Comparison of ENCODE assay signal across 14 mouse cellular contexts in genomic region chr17:64242898-64243297, GRCm38 (mm10).
A peak's percentile ranks its signal among the peaks of the same experiment; 100 is the strongest.
DNase-seq lines count a peak whose midpoint lies in the region; ATAC-seq and TF ChIP-seq lines count a peak whose summit lies in the region.
"Had no signal": no experiment of that assay in that cellular context is flagged by ENCODE, and none has a peak within 500 bp of the region (broad histone marks: within the 10 kb centered on the region; RNA-seq: fewer than 3 reads in every experiment).

No protein-coding gene starts in this region.

- no peak overlapping the region for H3K4me3 ChIP-seq in lung, embryonic 15.5 days
- H3K4me3 ChIP-seq in hindbrain, postnatal 0 days (ENCODE audit: low read length): no peak overlapping the region
- H3K4me3 ChIP-seq in kidney, embryonic 16.5 days (ENCODE audit: low read length): no peak overlapping the region
- no peak overlapping the region for H3K4me3 ChIP-seq in stomach, embryonic 14.5 days (ENCODE audit: low read depth, low read length)
- H3K4me3 ChIP-seq: embryonic facial prominence, embryonic 12.5 days; forebrain, embryonic 13.5 days; limb, embryonic 12.5 days had no signal

- peaks cover 13% of the 10 kb centered on the region for H3K4me1 ChIP-seq in lung, embryonic 15.5 days
- no peaks in the 10 kb centered on the region for H3K4me1 ChIP-seq in hindbrain, postnatal 0 days (ENCODE audit: insufficient read depth, low read length)
- peaks cover 17% of the 10 kb centered on the region for H3K4me1 ChIP-seq in kidney, embryonic 16.5 days (ENCODE audit: insufficient read depth, low read length)
- peaks cover 9% of the 10 kb centered on the region for H3K4me1 ChIP-seq in stomach, embryonic 14.5 days (ENCODE audit: control insufficient read depth, insufficient read depth, low read length)
- H3K4me1 ChIP-seq: forebrain, embryonic 13.5 days had no signal

- TF ChIP-seq CTCF in hindbrain, postnatal 0 days (IDR thresholded peaks at IDR 0.05; ENCODE audit: low read depth): no peak

- intact Hi-C loops in left cerebral cortex, postnatal 14 days (cut with DNase I): no loop called here

- DNase-seq in lung, postnatal 25 days (ENCODE audit: low spot score): no peak
- no peak for DNase-seq in hindbrain, postnatal 0 days (ENCODE audit: low spot score)
- DNase-seq in adrenal gland, postnatal 4 days (ENCODE audit: low spot score in 2 of 2): no peak
- DNase-seq in right cerebral cortex, adult 18-20 months: no peak
- DNase-seq in left cerebral cortex, postnatal 14 days (ENCODE audit: low spot score in 2 of 2): no peak
- DNase-seq: adrenal gland, postnatal 25 days; cerebellum, adult 11-12 months; gastrocnemius, postnatal 36 days had no signal

- H3K36me3 ChIP-seq in lung, embryonic 15.5 days: no peaks in the 10 kb centered on the region
- H3K36me3 ChIP-seq in hindbrain, postnatal 0 days (ENCODE audit: insufficient read depth, low read length): no peaks in the 10 kb centered on the region
- no peaks in the 10 kb centered on the region for H3K36me3 ChIP-seq in kidney, embryonic 16.5 days (ENCODE audit: insufficient read depth, low read length)
- H3K36me3 ChIP-seq in stomach, embryonic 14.5 days (ENCODE audit: control insufficient read depth, insufficient read depth, low read length): no peaks in the 10 kb centered on the region
- H3K36me3 ChIP-seq: embryonic facial prominence, embryonic 12.5 days; limb, embryonic 12.5 days had no signal

- H3K9me3 ChIP-seq in lung, embryonic 15.5 days: no peaks in the 10 kb centered on the region
- no peaks in the 10 kb centered on the region for H3K9me3 ChIP-seq in hindbrain, postnatal 0 days (ENCODE audit: low read length)
- H3K9me3 ChIP-seq in kidney, embryonic 16.5 days (ENCODE audit: low read length): no peaks in the 10 kb centered on the region
- no peaks in the 10 kb centered on the region for H3K9me3 ChIP-seq in stomach, embryonic 14.5 days (ENCODE audit: control insufficient read depth, low read depth, low read length)
- H3K9me3 ChIP-seq: embryonic facial prominence, embryonic 12.5 days; forebrain, embryonic 13.5 days; limb, embryonic 12.5 days had no signal

- H3K27me3 ChIP-seq in lung, embryonic 15.5 days: no peaks in the 10 kb centered on the region
- no peaks in the 10 kb centered on the region for H3K27me3 ChIP-seq in hindbrain, postnatal 0 days (ENCODE audit: insufficient read depth, low read length)
- no peaks in the 10 kb centered on the region for H3K27me3 ChIP-seq in kidney, embryonic 16.5 days (ENCODE audit: insufficient read depth, low read length)
- H3K27me3 ChIP-seq in stomach, embryonic 14.5 days (ENCODE audit: control insufficient read depth, insufficient read depth, low read length): no peaks in the 10 kb centered on the region
- H3K27me3 ChIP-seq: embryonic facial prominence, embryonic 12.5 days; forebrain, embryonic 13.5 days; limb, embryonic 12.5 days had no signal

- no peak for ATAC-seq in lung, embryonic 15.5 days (ENCODE audit: borderline replicate concordance, extremely low read depth, low FRiP score, low TSS enrichment)
- no peak for ATAC-seq in hindbrain, postnatal 0 days
- peak; percentile 87 for ATAC-seq in kidney, embryonic 16.5 days (ENCODE audit: low FRiP score, low TSS enrichment)
- no peak for ATAC-seq in stomach, embryonic 14.5 days (ENCODE audit: insufficient number of reproducible peaks, insufficient read depth, low FRiP score, low read depth)
- ATAC-seq: forebrain, embryonic 13.5 days had no signal

- H3K9ac ChIP-seq in lung, embryonic 15.5 days: no peak overlapping the region
- no peak overlapping the region for H3K9ac ChIP-seq in hindbrain, postnatal 0 days (replicated peaks; ENCODE audit: low read length)
- no peak overlapping the region for H3K9ac ChIP-seq in kidney, embryonic 16.5 days (replicated peaks; ENCODE audit: low read length)
- no peak overlapping the region for H3K9ac ChIP-seq in stomach, embryonic 14.5 days (replicated peaks; ENCODE audit: low read depth, low read length)
- H3K9ac ChIP-seq: embryonic facial prominence, embryonic 12.5 days; forebrain, embryonic 13.5 days; limb, embryonic 12.5 days had no signal

- peak overlapping the region; percentile 50; the same call in 1 of the 2 replicates for H3K27ac ChIP-seq in lung, embryonic 15.5 days
- peak overlapping the region; percentile 26; the same call in 1 of the 2 replicates for H3K27ac ChIP-seq in hindbrain, postnatal 0 days
- peak overlapping the region; percentile 58; the same call in 1 of the 2 replicates for H3K27ac ChIP-seq in kidney, embryonic 16.5 days (ENCODE audit: low read length)
- peak overlapping the region; percentile 62; the same call in 1 of the 2 replicates for H3K27ac ChIP-seq in stomach, embryonic 14.5 days (ENCODE audit: low read length)
- H3K27ac ChIP-seq: embryonic facial prominence, embryonic 12.5 days; forebrain, embryonic 13.5 days; limb, embryonic 12.5 days had no signal

- H3K4me2 ChIP-seq in lung, embryonic 15.5 days: no peak overlapping the region
- H3K4me2 ChIP-seq in hindbrain, postnatal 0 days (ENCODE audit: low read depth, low read length): no peak overlapping the region
- peak overlapping the region; percentile 26; the same call in 1 of the 2 replicates for H3K4me2 ChIP-seq in kidney, embryonic 16.5 days (replicated peaks; ENCODE audit: low read depth, low read length)
- peak overlapping the region; percentile 13; the same call in 1 of the 2 replicates for H3K4me2 ChIP-seq in stomach, embryonic 14.5 days (replicated peaks; ENCODE audit: low read depth, low read length)
- H3K4me2 ChIP-seq: embryonic facial prominence, embryonic 12.5 days; forebrain, embryonic 13.5 days; limb, embryonic 12.5 days had no signal

- 34% methylated on average over 12 of the region's 12 CpGs for WGBS in lung, embryonic 15.5 days
- 70% methylated on average over 12 of the region's 12 CpGs for WGBS in hindbrain, postnatal 0 days
- 23% methylated on average over 12 of the region's 12 CpGs for WGBS in kidney, embryonic 16.5 days
- 36% methylated on average over 12 of the region's 12 CpGs for WGBS in stomach, embryonic 14.5 days

Comparison
In these comparisons a context has a peak if more than half of its experiments do, and no peak if none do; other contexts are left out.
1. H3K4me2 ChIP-seq: peak in kidney, embryonic 16.5 days (single experiment) and stomach, embryonic 14.5 days (single experiment); none in lung, embryonic 15.5 days (single experiment) and hindbrain, postnatal 0 days (single experiment).
2. Peak in every context shown above with its lines, with median percentiles within 50 percentile points of each other: H3K27ac ChIP-seq.